Comparison of ENCODE assay signal across 10 mouse cellular contexts in the genomic region with DNA sequence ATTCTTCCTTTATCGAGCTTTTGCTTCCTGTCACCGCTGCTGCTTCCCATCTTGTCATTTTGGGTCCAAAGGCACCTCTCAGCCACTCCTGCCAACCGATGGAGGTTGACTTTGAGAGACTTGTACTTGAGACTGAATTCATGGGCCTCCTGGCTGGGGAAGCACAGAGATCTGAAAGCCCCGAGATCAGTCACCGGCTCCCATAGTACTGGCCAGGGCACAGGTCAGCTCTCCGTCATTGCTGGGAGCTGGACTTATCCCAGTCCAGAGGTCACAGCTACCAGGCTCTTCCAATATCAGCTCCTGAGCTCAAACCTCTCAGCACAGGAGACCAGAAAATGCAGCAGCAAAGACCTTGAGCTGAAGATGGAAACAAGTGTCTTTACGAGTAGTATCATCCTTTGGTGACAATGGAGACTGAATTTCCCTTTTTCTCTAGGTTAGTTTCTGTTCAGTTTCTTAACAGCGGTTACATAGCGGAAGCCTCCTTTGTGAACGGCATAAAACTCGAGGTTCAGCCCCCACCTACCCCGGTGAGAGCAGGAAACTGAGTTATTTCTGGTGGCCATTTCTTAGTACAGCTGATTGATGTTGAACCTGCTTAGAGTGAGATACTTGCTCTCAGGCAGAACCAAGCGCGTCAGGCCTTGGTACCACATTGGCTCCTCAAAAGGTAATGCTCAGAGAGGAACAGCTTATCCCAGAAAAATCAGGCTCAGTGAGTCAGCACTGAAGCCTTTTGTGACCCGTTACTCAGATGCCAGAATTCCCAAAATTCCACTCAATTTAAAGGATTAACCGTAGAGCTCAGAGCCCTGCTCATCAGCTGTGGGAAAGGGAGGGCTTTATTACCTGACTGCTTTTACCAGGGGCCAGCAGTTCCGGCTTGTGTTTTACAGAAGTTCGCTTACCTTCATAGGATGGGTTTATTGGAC. TPM values are rescaled to one million over a fixed set of nuclear protein-coding genes. Genes with fewer than 3 reads are reported as not detected.
DNase-seq lines count a peak whose midpoint lies in the region; ATAC-seq and TF ChIP-seq lines count a peak whose summit lies in the region.
"Had no signal": no experiment of that assay in that cellular context is flagged by ENCODE, and none has a peak within 500 bp of the region (broad histone marks: within the 10 kb centered on the region; RNA-seq: fewer than 3 reads in every experiment).

No protein-coding gene starts in this region.

- DNase-seq in left cerebral cortex, adult 2 months (ENCODE audit: extremely low spot score in 1 of 2, low spot score in 2 of 2), result no peak
- DNase-seq in left cerebral cortex, adult 9 months (ENCODE audit: low spot score in 2 of 2), result no peak
- DNase-seq in monocyte, adult 2 months (ENCODE audit: low read depth in 1 of 2, low spot score in 2 of 2), result peak; percentile 45 to 56
- DNase-seq in thymus, postnatal 4 days, result peak; percentile 63
- no peak for DNase-seq in c-Kit-positive CD71-positive TER-119-positive erythroid progenitor cells, embryonic 14.5 days (ENCODE audit: low spot score)
- DNase-seq in urinary bladder, postnatal 14 days (ENCODE audit: low spot score), result no peak
- DNase-seq in left cerebral cortex, adult 18-20 months (ENCODE audit: low spot score in 2 of 2), result no peak

- peaks cover 58 to 78% of the 10 kb centered on the region in 2 experiments for H3K4me1 ChIP-seq in heart, embryonic 14.5 days (ENCODE audit: control insufficient read depth in 2 of 2, insufficient read depth in 2 of 2, low read length in 2 of 2)

- no peaks in the 10 kb centered on the region for H3K9me3 ChIP-seq in heart, embryonic 14.5 days (ENCODE audit: control insufficient read depth, low read length)
- H3K9me3 ChIP-seq: embryonic facial prominence, embryonic 13.5 days had no signal

- no peak overlapping the region for H3K4me3 ChIP-seq in left cerebral cortex, adult 2 months
- H3K4me3 ChIP-seq in heart, embryonic 14.5 days (ENCODE audit: control insufficient read depth in 1 of 2, insufficient read depth in 1 of 2, low read depth in 1 of 2, low read length in 2 of 2), result peak overlapping the region; percentile 9 to 21; a peak in 3 of 4 replicates
- H3K4me3 ChIP-seq: embryonic facial prominence, embryonic 13.5 days had no signal

- intact Hi-C loops in left cerebral cortex, adult 2 months (cut with DNase I), result no loop called here

- H3K27me3 ChIP-seq in heart, embryonic 14.5 days (ENCODE audit: control insufficient read depth, insufficient read depth, low read length), result no peaks in the 10 kb centered on the region

- H3K9ac ChIP-seq in heart, embryonic 14.5 days (ENCODE audit: low read length), result peak overlapping the region; percentile 87
- H3K9ac ChIP-seq: embryonic facial prominence, embryonic 13.5 days had no signal

- no peaks in the 10 kb centered on the region for H3K36me3 ChIP-seq in heart, embryonic 14.5 days (ENCODE audit: control insufficient read depth, insufficient read depth, low read length)
- H3K36me3 ChIP-seq: embryonic facial prominence, embryonic 13.5 days had no signal

- 46% methylated on average over 18 of the region's 18 CpGs for WGBS in heart, embryonic 14.5 days

- ATAC-seq in heart, embryonic 14.5 days (ENCODE audit: insufficient number of reproducible peaks, insufficient read depth, low FRiP score, low read depth), result no peak

- peak overlapping the region; percentile 89 for H3K4me2 ChIP-seq in heart, embryonic 14.5 days (ENCODE audit: low read length)
- H3K4me2 ChIP-seq: embryonic facial prominence, embryonic 13.5 days had no signal

- no peak for TF ChIP-seq CTCF in left cerebral cortex, adult 2 months (IDR thresholded peaks at IDR 0.05)

- peak overlapping the region; percentile 37 for H3K27ac ChIP-seq in left cerebral cortex, adult 2 months
- H3K27ac ChIP-seq in heart, embryonic 14.5 days (replicated peaks in 1 of 2; ENCODE audit: control insufficient read depth in 1 of 2, insufficient read depth in 1 of 2, low read depth in 2 of 2, low read length in 2 of 2), result peak overlapping the region; percentile 88 to 97
- H3K27ac ChIP-seq: embryonic facial prominence, embryonic 13.5 days; kidney, postnatal 0 days had no signal

RNA-seq across cellular contexts. Expression of a gene that starts 59.0 kb away (rescaled TPM):
- total RNA-seq in left cerebral cortex, adult 2 months (2021), result 10 to 100 TPM; 71.4 to 75.1 TPM
- polyA plus RNA-seq in heart, embryonic 14.5 days (2014; fragmentation: Nextera tagmentation; extraction: Ambion mirVana), result 151 and 161 TPM in 2 replicates
- total RNA-seq in left cerebral cortex, adult 18-20 months (2021), result 10 to 100 TPM; 71.0 to 74.6 TPM

Comparison
In these comparisons a context has a peak if more than half of its experiments do, and no peak if none do; other contexts are left out.
1. DNase-seq: peak in monocyte, adult 2 months (2 of 2) and thymus, postnatal 4 days (single experiment); none in left cerebral cortex, adult 2 months (0 of 2), left cerebral cortex, adult 9 months (0 of 2), c-Kit-positive CD71-positive TER-119-positive erythroid progenitor cells, embryonic 14.5 days (single experiment), urinary bladder, postnatal 14 days (single experiment) and left cerebral cortex, adult 18-20 months (0 of 2).